Mouse (Mus musculus) right cerebral cortex, adult 2 months (tissue): ENCODE measurements around the gene Kctd17.

Source experiments
- DNase-seq, 2 experiments: peaks; one replicate each; pipeline ENCODE4 v3.0.0; 2021 to 2022; ENCODE audit warnings: low spot score in 2 of 2

Gene Kctd17

DNA sequence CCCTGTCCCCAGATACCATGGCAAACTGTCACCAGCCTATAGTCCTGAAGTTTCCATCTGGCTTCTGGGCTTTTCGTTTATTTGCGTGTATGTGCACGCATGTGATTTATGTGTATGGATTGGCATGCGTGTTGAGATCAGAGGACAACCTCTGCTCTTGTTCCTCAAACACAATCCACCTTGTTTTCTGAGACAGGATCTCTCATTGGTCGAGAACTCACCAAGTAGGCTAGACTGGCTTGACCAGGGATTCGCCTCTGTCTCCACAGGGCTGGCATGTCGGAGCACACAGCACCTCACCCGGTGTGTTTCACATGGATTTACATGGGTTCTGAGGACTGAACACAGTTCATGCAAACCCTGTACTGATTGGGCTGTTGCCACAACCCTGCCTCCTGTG is 14.2 kb upstream of the Kctd17 start:
- DNase-seq: no peak

GRCm38 (mm10) chr15:78416937-78417336 is 11.4 kb upstream of the Kctd17 start:
- DNase-seq: no peak

DNA sequence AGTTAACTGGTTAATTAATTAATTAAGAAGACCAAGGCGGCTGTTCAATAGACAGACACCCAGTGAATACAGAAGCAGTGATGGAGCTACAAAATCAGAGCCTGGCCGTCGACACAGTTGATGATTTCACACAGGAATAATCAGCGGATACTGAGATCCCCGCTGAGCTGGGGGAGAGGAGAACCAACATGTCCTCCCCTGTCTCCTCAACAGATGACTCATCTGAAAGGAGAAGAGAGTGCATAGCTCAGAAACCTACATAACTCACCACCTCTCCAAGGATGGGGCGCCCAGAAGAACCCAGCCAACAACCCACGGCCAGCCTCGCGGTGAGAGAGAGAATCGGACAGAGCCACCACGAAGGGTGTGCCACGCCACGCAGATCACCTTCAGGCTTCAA is 8.0 kb upstream of the Kctd17 start:
- no peak for DNase-seq

DNA sequence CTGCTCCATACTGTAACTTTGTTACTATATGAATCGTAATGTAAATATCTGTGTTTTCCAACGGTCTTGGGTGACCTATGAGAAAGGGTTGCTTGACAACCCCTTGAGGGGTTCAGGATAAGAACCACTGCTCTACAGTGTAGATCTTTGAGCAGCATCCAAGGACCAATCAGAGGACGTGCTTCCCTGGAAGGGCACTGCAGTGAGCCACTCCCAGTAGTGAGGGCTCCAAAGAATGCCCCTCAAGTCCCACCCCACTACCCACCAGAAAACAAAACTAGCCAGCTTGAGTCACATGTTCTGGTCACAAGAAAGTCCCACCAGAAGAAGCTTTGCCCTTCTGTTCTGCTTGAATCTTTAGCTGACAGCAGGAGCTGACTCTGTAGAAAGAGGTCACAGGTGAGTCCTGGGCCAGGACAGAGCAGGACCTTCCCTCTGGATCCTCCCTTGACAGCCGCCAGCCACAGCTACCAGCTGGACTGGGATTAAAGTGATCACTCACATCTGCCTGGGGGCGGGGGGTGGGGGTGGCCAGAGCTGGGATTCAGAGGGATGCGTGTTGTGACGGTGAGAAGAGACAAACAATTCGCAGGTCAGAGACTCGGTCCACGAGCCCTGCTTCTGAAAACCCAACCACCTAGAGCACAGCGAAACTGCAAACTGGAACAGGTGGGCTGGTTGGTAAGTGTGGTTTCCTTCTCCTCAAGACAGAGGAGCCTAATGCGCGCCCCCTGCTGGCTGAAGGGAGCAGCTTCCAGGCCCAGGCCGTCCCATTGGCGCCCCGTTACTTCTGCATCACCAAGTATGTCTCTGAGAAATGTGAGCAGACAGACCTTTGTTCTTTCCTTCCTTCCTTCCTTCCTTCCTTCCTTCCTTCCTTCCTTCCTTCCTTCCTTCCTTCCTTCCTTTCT is 6.1 kb upstream of the Kctd17 start:
- DNase-seq: peak; percentile 86 to 91

DNA sequence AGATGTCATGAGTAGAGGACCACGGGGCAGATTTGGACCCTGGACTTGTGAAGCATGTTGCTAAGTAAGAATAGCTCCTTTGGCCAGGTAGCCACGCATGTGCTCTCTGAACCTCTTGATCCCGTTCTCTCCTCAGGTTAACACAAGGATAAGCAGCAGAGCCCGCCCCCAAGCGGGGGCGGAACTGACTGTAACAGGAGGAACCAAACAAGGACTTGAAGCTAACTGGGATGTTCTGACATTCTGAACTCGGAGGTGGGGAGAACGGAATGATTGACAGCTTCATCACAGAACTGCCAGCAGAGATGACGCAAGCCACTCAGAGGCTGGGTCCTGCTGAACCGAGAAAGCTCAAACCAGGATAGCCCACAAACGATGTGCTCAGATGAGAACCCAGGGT is 3.9 kb upstream of the Kctd17 start:
- DNase-seq: no peak

- DNase-seq: no peak
Observed at GRCm38 (mm10) chr15:78425230-78425629, 3.1 kb upstream of the Kctd17 start.

DNA sequence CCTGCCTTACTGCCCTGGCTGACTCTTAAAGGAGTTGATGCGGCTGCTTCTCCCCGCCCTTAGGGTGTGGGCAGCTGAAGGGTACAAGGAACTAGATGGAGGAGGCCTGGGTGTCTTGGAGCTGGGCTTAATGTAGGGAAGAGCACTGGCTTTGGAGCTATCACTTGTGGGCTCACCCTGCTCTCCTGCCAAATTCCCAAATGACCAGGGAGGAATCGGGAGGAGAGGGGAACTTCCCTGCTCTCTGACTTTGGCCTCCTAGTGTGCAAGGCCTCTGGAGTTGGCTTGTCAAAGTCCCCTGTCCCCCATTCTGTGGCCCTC is 735 bp downstream of the Kctd17 start:
- DNase-seq: no peak

DNA sequence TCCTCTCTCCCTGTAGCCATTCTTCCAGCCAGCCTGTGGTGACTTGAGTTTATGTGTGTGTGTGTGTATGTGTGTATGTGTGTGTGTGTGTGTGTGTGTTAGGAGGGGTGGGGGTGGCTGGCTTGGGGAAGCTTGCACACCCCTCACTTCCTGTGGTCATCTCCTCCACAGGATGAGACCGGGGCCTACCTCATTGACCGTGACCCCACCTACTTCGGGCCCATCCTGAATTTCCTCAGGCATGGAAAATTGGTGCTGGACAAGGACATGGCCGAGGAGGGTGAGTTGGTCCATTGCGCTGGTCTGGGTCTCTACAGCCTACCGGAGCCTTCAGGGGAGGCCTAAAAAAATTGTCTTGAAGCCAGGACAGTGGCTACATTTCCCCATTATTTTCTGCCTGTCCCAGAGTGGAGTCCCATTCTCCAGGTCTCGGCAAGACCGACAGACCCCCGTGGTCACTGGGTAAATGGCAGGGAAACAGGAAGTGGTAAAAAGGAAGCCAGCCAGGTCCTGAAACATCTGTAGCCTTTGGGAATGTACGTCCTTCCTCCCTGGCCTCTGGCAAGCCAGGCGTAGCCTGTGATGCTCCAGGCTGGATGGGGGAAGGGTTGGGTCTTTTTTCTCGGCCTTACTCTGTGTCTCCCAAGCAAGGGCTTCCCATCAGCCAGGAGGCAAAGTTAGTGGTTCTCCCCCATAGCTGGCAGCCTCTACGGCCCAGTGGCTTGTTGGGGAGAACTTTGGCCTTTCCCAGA is 1.7 kb downstream of the Kctd17 start:
- DNase-seq: no peak

GRCm38 (mm10) chr15:78430874-78431273 is 2.5 kb downstream of the Kctd17 start:
- DNase-seq: peak in 1 of 2 experiments; percentile 13

DNA sequence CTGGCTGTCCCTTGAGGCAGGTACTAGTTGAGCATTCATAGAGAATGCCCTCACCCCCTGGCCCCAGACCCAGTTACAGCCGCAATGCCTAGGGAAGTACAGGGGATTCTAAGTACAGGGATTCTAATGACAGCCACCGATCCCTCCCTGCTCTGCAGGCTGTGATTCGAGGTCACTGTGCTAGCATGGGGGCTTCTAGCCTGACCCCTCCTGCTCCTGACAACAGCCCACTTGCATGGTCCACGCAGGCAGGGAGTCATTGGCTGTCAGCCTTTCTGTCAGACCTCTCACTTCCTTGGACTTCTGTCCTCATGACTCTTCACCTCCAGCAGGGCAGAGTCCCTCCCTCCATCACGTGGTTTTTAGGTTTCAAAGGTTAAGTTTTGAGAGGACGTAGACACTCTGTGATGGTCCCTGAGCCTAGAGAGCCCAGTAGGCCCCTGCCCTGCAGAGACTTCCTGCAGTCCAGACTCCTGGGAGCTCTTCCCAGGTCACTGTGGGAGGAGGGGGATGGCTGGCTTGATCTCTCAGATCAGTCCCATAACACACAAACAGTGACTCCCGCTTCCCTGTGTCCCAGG is 3.3 kb downstream of the Kctd17 start:
- no peak for DNase-seq

GRCm38 (mm10) chr15:78434896-78435520 is 6.6 kb downstream of the Kctd17 start:
- peak; percentile 70 to 72 for DNase-seq

DNA sequence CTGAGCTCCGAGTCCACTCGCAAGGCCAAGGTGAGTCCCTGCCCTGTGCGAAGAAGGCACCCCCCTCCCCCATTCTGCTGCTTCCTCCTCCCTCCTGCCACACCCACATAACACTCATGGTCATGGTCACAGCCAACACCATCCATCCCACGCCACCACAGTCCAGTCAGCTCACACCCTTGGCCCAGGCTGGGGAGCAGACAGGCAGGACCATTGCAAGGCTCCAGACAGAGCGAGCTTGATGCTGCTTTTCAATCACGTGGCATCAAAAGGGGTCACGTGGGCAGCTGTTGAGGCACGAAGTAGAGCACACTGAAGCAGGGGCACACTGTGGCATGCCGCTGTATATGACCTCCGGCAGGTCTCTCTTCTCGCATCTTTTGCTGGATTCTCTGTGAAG is 7.3 kb downstream of the Kctd17 start:
- DNase-seq: peak; percentile 20 to 33

DNA sequence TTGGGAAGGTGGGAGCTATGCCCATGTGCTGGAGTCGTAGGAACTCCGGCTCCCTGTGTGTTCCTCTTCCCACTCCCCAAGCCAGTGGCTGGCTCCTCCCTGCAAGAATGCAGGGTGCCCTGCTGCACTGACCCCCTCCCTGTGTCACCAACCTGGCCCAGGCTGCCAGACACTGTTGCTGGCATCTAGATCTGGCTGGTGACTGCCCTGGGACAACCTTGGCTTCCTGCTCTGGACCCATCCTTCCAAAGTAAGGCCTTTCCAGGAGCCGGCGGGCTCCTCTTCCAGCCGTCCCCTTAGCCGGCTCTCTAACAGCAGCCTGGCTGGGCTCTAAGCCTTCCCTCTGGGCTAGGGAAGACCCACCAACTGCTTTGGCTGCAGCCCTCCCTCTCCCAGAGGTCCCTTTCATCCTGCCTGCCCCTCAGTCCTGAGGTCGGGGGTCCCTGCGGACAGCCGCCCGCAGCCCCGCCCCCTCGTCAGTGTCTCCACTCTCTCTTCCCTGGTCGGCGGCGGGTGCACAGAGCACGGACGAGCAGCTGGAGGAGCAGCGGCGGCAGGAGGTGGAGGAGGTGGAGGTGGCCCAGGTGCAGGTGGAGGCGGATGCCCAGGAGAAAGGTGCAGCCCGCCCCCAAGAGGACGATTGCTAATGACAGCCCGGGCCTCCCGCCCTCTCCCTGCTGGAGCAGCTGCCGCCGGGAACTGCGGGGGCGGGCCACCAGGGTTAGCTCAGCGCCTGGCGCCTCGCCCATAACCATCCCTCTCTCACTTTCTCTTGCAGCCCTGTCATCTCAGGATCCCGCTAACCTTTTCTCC is 8.2 kb downstream of the Kctd17 start:
- DNase-seq: peak; percentile 91 to 93

- DNase-seq: peak; percentile 74 to 77
Observed at GRCm38 (mm10) chr15:78437237-78438017, 9.1 kb downstream of the Kctd17 start.

GRCm38 (mm10) chr15:78438018-78438394 is 9.6 kb downstream of the Kctd17 start:
- DNase-seq: no peak

DNA sequence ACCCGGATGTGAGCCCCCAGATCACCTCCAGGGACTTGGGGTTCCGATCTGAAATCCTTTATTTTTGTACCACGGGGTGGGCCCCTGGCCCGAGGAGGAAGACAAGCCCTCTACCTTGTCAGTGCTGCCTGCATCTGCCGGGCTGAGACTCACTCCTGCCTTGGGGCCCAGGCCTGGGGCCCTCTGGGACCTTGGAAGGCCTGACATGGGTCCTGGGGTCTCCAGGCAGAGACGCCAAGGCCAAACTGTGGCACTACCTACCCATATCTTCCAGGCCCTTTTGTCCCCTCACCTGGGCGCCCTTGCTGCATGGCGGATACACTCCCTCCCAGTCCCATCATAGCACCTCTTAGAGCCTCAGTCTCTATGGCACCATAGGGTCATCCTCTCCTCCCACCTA is 10.1 kb downstream of the Kctd17 start:
- no peak for DNase-seq

GRCm38 (mm10) chr15:78438973-78439372 is 10.6 kb downstream of the Kctd17 start:
- DNase-seq: no peak

- DNase-seq: no peak
Observed at GRCm38 (mm10) chr15:78442231-78442630, 13.9 kb downstream of the Kctd17 start.

DNA sequence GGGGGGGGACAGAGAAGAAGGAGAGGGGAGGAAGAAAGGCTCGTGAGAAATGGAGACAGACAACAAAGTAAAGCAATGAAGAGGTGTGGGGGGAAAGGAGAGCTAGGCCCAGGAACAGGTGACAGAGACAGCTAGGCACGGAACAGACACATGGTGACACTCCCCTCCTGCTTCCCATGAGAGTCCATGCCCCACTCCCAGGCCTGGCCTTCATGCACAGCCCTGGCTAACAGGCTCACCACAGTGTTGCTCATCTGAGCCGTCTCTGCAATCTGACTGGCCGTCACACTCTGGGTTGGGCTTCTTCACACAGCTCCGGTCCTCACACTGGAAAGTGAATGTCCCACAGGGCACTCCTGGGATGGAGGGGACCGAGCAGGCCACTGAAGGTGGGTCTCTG is 15.5 kb downstream of the Kctd17 start:
- DNase-seq: no peak

DNA sequence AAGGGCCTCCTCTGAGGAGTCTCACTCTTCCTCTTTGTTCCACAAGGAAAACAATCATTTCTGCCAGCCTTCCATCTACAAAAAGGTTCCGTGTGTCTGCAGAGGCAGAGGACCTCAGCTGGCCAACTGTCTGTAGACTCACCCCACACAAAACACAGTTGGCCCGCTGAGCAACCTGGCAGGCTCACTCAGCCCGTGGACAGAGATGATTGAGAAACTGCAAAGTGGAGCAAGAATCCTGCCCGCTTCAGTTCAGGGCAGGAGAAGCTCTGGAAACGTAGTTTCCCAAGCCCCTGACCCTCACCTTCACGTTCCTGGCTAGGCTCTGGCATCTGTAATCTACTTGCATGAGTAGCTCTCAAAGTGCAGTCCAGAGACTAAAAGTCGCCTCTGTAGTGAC is 18.8 kb downstream of the Kctd17 start:
- DNase-seq: no peak
